Mouse (Mus musculus): ENCODE data around the gene Gm4559. TPM values are rescaled to one million over a fixed set of nuclear protein-coding genes. Genes with fewer than 3 reads are reported as not detected.
A peak's percentile ranks its signal among the peaks of the same experiment; 100 is the strongest.
"Not testable (repeated sequence)": the region's sequence is repeated elsewhere in the genome, so short reads cannot be mapped to it uniquely, and the experiment has no call there.

Gm4559 gene
- total RNA-seq, 2 experiments from 2014 or later, result not detected

- DNase-seq, result no peak
- peak; percentile 2; the same call in 1 of the 2 replicates for TF ChIP-seq CTCF (IDR thresholded peaks at IDR 0.05)
- Histone ChIP-seq H3K4me3 (no peak overlapping the region), H3K27ac (no peak overlapping the region)
- intact Hi-C loops (cut with DNase I), result no loop called here
Observed at GRCm38 (mm10) chr7:142295418-142295817, 21.3 kb upstream of the Gm4559 start.

DNA sequence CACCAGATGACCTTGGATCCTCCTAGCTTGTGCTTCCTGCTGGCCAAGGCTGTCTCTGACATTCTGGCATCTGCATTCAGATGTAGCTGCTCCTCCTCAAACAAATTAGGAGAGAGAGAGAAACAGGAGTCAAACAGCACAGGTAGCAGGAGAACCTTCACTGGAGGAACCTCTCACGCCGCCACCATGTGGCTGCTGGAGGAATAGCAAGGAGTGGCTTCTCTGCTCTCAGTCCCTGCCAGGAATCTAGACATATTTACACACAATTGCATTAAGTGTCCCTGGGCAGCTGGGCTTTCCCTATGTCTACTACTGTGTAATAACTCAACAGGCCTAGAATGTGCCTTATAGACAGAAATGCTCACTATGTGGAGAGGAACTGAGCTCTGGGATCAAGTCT is 19.7 kb upstream of the Gm4559 start:
- DNase-seq, result peak; percentile 26
- peak; percentile 65 for TF ChIP-seq CTCF (IDR thresholded peaks at IDR 0.05)
- H3K27ac ChIP-seq, H3K4me3 ChIP-seq: not testable (repeated sequence)
- intact Hi-C loops (cut with DNase I), result loop anchor here (1.0 kb wide), 1 partner anchor 16 kb away; no protein-coding TSS in a partner anchor

- intact Hi-C loops (cut with DNase I), result loop anchor here (2.0 to 10.0 kb wide), 2 partner anchors 139 to 191 kb away; partner anchors contain the start of gene Dusp8
- H3K27ac ChIP-seq, DNase-seq, H3K4me3 ChIP-seq: not testable (repeated sequence)
Observed at GRCm38 (mm10) chr7:142285910-142286612, 11.9 kb upstream of the Gm4559 start.

GRCm38 (mm10) chr7:142285130-142285835 is 11.1 kb upstream of the Gm4559 start:
- Histone ChIP-seq H3K27ac (peak overlapping the region; percentile 89), H3K4me3 (peak overlapping the region; percentile 87)
- TF ChIP-seq CTCF (IDR thresholded peaks at IDR 0.05), result peak; percentile 51
- DNase-seq, result peak; percentile 40
- intact Hi-C loops (cut with DNase I), result loop anchor here (2.0 to 10.0 kb wide), 2 partner anchors 138 to 190 kb away; partner anchors contain the start of gene Dusp8

DNA sequence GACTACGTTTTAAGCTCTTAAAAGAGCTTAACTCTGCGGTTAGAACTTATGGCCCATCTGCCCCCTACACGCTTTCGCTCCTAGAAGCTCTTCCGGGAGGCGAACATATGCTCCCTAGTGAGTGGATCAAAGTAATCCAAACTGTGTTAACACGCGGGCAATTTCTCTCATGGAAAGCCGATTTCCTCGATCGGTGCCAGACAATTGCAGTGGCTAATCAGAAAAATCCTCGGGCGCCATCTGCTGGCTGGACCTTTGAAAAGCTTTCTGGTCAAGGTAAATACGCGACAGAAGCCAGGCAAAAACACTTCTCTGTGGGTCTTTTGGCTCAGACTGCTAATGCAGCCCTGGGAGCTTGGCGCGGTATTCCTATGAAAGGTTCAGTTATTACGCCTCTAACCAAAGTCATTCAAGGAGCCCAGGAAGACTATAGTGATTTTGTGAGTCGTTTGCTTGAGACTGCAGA is 10.5 kb upstream of the Gm4559 start:
- peak; percentile 83 for TF ChIP-seq CTCF (IDR thresholded peaks at IDR 0.05)
- intact Hi-C loops (cut with DNase I), result loop anchor here (2.0 to 10.0 kb wide), 2 partner anchors 138 to 190 kb away; partner anchors contain the start of gene Dusp8

DNA sequence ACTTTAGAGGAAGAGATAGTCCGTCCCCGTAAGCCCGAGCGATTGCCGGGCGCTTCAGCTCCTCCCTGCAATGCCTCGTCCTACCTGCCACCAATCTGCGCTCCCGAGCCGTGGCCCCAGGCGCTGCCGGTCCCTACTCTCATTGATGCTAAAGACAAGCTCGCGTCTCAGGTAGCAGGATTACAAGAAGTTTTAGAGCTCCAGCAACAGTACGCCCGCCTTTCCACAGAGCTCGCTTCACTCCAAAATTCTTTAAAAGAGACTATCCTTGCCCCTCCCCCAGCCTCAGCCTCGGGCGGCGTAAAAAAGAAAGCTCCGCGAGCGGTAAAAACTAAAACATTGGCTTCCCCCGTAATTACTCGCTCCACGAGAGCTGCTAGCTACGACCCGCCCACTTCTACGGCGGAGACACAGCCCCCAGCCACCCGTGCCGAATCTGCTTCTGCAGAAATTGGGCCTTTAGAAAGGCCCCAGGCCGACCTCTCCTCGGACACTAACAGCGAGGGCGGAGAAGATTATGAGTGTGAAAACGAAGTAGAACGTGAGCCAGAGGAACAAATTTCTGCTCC is 9.9 kb upstream of the Gm4559 start:
- H3K4me3 ChIP-seq, result peak overlapping the region; percentile 87
- TF ChIP-seq CTCF (IDR thresholded peaks at IDR 0.05), result peak; percentile 46
- peak; percentile 70 for DNase-seq
- intact Hi-C loops (cut with DNase I), result loop anchor here (2.0 to 10.0 kb wide), 2 partner anchors 137 to 189 kb away; partner anchors contain the start of gene Dusp8
- peak overlapping the region; percentile 89 for H3K27ac ChIP-seq

More for the DNA sequence above, 10.5 kb upstream of the Gm4559 start:
- Histone ChIP-seq H3K27ac (peak overlapping the region; percentile 89), H3K4me3 (peak overlapping the region; percentile 87)
- peak; percentile 92 for DNase-seq

GRCm38 (mm10) chr7:142282847-142283246 is 8.7 kb upstream of the Gm4559 start:
- not testable (repeated sequence) for H3K27ac ChIP-seq, DNase-seq

GRCm38 (mm10) chr7:142279291-142279690 is 5.1 kb upstream of the Gm4559 start:
- H3K27ac ChIP-seq; DNase-seq; intact Hi-C loops (cut with DNase I); H3K4me3 ChIP-seq: not testable (repeated sequence)

More at GRCm38 (mm10) chr7:142282847-142283246, 8.7 kb upstream of the Gm4559 start:
- H3K4me3 ChIP-seq, result not testable (repeated sequence)
- intact Hi-C loops (cut with DNase I), result loop anchor here (10.0 kb wide), 1 partner anchor 188 kb away; the partner anchor contains the start of gene Dusp8

DNA sequence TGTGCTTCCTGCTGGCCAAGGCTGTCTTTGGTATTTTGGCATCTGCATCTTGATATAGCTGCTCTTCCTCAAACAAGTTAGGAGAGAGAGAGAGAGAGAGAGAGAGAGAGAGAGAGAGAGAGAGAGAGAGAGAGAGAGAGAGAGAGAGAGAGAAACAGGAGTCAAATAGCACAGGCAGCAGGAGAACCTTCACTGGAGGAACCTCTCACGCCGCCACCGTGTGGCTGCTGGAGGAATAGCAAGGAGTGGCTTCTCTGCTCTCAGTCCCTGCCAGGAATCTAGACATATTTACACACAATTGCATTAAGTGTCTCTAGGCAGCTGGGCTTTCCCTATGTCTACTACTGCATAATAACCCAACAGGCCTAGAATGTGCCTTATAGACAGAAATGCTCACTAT is 4.0 kb upstream of the Gm4559 start:
- peak; percentile 68 for DNase-seq
- not testable (repeated sequence) for H3K4me3 ChIP-seq, H3K27ac ChIP-seq
- intact Hi-C loops (cut with DNase I), result loop anchor here (1.0 kb wide), 1 partner anchor 15 kb away; no protein-coding TSS in a partner anchor
- peak; percentile 65 for TF ChIP-seq CTCF (IDR thresholded peaks at IDR 0.05)

DNA sequence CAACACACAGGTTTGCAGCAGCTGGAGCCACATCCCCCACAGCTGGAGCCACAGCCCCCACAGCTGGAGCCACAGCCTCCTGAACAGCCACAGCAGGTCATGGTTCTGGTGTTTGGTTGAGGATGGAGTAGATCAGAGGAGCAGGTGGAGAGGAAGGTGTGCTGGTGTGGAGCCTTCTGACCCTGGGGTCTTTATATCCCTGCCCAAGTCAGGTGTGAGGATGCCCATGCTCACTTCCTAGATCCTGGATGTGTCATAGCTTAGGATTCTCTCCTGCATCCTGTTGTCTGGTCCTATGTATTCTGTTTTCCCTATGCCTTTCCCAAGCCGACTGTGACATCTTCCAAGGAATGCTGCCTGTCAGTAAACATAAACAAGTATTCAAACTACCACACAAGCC is 15.9 kb downstream of the Gm4559 start, which contains the start of gene Gm2431:
Gene Gm2431, minus strand, starts transcription at position 101 of the 400 bp plus-strand sequence.
- intact Hi-C loops (cut with DNase I); H3K4me3 ChIP-seq; H3K27ac ChIP-seq; DNase-seq: not testable (repeated sequence)

DNA sequence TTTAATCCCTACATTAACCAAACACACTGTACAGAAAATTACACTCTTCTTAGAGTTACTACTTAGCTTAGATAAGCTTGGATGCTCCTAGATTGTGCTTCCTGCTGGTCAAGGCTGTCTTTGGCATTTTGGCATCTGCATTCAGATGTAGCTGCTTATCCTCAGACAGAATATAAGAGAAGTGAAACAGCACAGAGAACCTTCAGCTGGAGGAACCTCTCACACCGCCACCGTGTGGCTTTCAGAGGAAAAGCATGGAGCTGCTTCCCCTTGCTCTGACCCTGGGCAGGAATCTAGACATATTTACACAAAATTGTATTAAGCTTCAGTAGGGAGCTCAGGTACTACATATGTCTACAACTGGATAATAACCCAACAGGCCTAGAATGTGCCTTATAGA is 18.6 kb downstream of the Gm4559 start:
- peak; percentile 71 for TF ChIP-seq CTCF (IDR thresholded peaks at IDR 0.05)
- intact Hi-C loops (cut with DNase I), result no loop called here
- Histone ChIP-seq H3K4me3 (no peak overlapping the region), H3K27ac (no peak overlapping the region)
- no peak for DNase-seq

- intact Hi-C loops (cut with DNase I), result loop anchor here (5.0 kb wide), 1 partner anchor 103 kb away; no protein-coding TSS in a partner anchor
- H3K4me3 ChIP-seq, result no peak overlapping the region
- no peak overlapping the region for H3K27ac ChIP-seq
- no peak for DNase-seq
- peak; percentile 44; the same call in 1 of the 2 replicates for TF ChIP-seq CTCF (IDR thresholded peaks at IDR 0.05)
Observed at GRCm38 (mm10) chr7:142249824-142250223, 24.3 kb downstream of the Gm4559 start.

All from gastrocnemius, adult 2 months (tissue).